Mouse (Mus musculus) CD4-positive naive resting alpha-beta T cell, adult 76 days (primary cell): Measurements from ENCODE around the gene Apol9a. TPM values are rescaled to one million over a fixed set of nuclear protein-coding genes. Genes with fewer than 3 reads are reported as not detected.

ENCODE experiments used
- total RNA-seq: library from RNA; stranded (reverse); gene quantifications from one replicate; pipeline ENCODE4 v1.2.4, GENCODE M21; 2023

Gene Apol9a
- 7.2 TPM for total RNA-seq

DNA sequence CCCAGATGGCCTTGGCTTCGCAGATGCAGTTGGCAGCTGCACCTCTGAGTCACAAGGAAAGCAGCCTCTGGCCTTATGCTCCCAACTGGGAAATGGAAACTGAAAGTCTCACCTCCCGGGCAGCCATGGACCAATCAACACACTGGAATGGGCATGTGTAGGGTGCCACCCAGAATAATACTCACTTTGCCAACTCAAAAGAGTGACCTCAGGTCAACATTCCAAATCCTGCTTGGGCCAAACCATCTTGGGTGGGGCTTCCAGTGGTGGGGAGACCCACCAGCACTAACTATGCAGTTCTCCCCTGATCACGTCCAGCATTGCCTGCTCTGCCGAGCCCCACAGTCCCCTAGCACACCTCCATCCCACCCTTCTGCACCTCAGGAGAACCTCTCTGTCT lies at the start of gene Apol9a:
Apol9a (minus strand) TSS at position 101 of the 400 bp plus-strand sequence.

GRCm38 (mm10) chr15:77447392-77447791 lies 36.5 kb upstream of the Apol9a start, which contains the start of gene Apol7b:
TSS of gene Apol7b (minus strand) at chr15:77447492.

DNA sequence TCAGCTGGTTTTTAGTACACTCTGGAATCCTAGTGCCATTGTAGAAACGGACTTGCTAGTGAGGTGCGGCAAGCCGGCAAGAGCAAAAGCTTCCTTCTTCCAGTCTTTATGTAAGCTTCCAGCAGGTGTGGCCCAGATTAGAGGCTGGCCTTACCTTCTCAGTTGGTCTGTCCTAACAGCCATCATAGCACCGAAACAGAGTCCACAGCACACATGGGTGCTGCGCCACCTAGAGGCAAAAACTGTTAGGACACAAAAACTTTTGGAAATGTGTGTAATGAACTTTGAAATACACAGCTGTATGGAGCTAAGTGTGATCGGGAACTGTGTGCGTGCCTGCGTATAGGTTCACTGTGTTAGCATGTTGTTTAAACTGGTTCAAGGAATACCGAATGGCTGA lies 11.9 kb downstream of the Apol9a start, which contains the start of gene Apol7a:
Apol7a (minus strand) TSS at position 84 of the 400 bp plus-strand sequence.

Other genes starting within 250 kb of the Apol9a start
- 0.67 TPM for gene Rbfox2, start 104.1 kb downstream of the Apol9a start, total RNA-seq
- not detected for gene Apol7a, start 12.0 kb downstream of the Apol9a start, total RNA-seq
- gene Apol7b, start 36.4 kb upstream of the Apol9a start, total RNA-seq: 0.59 TPM
- not detected for gene Apol10a, start 65.9 kb upstream of the Apol9a start, total RNA-seq
- 2.6 TPM for gene Apol11a, start 97.1 kb upstream of the Apol9a start, total RNA-seq
- gene Apol7c, start 122.2 kb upstream of the Apol9a start, total RNA-seq: 1.2 TPM
- gene 1700025B11Rik, start 150.8 kb upstream of the Apol9a start, total RNA-seq: not detected
- gene Apol10b, start 185.0 kb upstream of the Apol9a start, total RNA-seq: 1.6 TPM
- not detected for gene Gm36245, start 188.1 kb upstream of the Apol9a start, total RNA-seq
- gene Apol11b, start 232.2 kb upstream of the Apol9a start, total RNA-seq: 8.4 TPM